Mouse (Mus musculus): ENCODE measurements around the gene Sox13. TPM values are rescaled to one million over a fixed set of nuclear protein-coding genes. Genes with fewer than 3 reads are reported as not detected.
A peak's percentile ranks its signal among the peaks of the same experiment; 100 is the strongest.

Sox13 gene
- total RNA-seq, 1 experiment from 2014 or later = 1.9 TPM

DNA sequence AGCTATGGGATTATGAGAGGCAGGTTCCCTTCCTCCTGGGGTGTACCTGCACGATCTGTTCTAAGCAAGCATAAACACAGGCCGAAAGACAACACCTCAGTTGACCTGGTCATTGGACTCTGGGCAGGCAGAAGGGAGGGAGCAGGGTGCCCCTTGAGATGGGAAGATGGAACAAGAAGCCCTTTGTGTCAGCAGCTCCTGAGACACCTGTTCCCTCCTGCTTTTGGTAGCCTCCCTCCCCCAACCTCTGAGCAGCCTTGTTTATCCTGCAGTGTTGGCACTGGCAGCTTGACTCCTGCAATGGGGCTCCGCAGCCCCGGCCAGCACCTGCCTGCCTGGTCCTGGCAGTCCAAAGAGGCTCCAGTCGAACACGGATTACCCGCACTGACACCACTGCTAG is 9.1 kb downstream of the Sox13 start:
- ATAC-seq (replicated peaks in 1 of 2; ENCODE audit: insufficient read depth in 1 of 2, low FRiP score in 2 of 2, low TSS enrichment in 1 of 2, low read depth in 1 of 2, poor library complexity in 2 of 2, severe bottlenecking in 2 of 2) = no peak

DNA sequence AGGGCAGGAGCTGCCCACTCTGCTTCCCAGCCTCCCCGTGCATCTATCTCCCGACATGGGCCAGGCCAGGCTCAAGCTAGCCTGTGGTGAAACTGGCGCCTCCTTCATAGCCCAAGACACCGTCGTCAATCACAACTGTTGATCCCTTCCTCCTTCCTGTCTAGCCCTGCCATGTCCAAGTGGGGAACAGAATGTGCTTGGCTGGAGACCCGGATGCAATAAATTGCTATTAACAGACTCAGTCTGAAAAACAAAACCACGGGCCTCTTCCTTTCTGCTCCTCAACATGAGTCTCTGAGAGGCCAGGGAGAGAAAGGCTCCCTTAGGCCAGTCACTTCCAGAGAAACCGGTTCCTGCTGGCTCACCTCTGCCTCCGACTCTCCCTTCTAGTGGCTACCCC is 11.2 kb downstream of the Sox13 start:
- peak in 1 of 2 experiments; percentile 15; a peak in 1 of 4 replicates for ATAC-seq (replicated peaks in 1 of 2; ENCODE audit: insufficient read depth in 1 of 2, low FRiP score in 2 of 2, low TSS enrichment in 1 of 2, low read depth in 1 of 2, poor library complexity in 2 of 2, severe bottlenecking in 2 of 2)

DNA sequence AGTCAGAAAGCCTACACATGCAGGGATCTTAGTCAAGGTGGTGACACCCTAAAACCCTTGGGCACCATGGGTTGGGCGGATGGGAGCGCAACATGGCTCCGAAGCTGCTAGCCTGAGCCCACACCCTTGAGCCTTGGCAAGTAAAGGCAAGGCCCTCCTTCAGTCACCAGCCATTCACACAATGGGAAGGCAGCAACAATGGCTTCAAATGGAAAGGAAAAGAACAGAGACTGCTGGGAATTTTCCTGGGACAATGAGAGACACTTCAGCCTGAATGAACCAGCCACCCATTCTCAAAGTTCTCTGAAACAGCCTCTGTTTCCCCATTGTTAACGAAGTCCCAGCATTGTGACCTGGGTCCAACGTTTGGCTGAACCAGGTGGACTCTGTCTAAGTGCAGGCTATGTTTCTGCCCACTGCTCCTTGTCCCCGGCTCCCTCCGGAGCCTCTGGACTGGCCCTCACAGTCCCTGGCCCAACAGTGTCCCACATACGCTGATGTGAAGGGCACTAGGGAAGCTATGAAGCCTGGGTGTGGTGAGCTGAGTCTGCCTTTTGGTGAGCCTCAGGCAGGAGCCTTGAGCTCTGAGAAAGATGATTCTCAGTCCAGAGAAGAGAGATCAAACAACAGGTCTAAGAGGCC is 12.6 kb downstream of the Sox13 start:
- ATAC-seq (replicated peaks in 1 of 2; ENCODE audit: insufficient read depth in 1 of 2, low FRiP score in 2 of 2, low TSS enrichment in 1 of 2, low read depth in 1 of 2, poor library complexity in 2 of 2, severe bottlenecking in 2 of 2) = no peak

DNA sequence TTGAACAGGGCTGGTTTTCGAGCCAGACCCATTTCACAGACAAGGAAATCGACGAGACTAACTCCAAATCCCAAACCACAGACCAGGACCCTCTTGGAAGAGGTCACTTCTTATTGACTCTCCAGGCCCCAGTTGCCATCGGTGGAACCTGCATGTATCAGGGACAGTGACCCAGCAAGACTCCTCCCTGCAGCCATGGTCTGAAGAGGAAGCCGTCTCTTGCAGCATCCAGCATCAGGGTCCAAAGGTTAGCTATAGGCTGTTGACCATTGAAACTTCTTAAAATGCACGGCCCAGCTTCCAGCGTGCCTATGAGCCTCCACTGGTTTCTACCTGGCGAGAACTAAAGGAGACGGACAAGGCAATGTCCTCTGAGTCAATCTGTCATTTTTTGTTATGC is 14.4 kb downstream of the Sox13 start:
- ATAC-seq (replicated peaks in 1 of 2; ENCODE audit: insufficient read depth in 1 of 2, low FRiP score in 2 of 2, low TSS enrichment in 1 of 2, low read depth in 1 of 2, poor library complexity in 2 of 2, severe bottlenecking in 2 of 2) = no peak

DNA sequence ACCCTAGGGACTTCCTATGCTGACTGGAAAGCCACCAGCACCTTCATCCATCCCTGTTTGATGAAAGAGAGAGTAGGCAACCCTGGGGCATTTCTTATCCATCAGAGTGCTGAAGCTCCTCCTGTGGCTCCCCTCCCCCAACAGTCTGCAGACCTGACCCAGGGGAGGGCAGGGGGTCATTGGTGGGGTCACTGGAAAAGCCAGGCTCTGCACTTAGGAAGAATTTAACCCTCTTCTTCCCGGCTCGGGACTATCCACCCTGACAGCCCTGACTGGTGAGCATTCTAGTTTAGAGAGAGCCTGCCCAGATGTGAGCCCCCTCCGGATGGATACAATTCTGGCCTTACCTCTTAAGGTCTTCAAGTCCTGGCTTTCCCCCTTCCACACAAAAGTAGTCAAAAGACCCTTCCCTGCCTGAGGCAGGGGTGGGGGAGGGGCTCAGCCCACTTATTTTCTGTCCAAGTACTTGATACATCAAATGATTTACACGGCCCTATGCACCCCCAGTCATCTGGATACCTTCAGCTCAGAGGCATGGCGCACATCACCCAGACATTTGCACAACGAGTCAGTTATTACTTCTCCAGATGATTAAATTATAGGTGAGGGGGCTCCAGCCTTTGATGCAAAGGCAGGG is 15.2 kb downstream of the Sox13 start:
- no peak for ATAC-seq (replicated peaks in 1 of 2; ENCODE audit: insufficient read depth in 1 of 2, low FRiP score in 2 of 2, low TSS enrichment in 1 of 2, low read depth in 1 of 2, poor library complexity in 2 of 2, severe bottlenecking in 2 of 2)

DNA sequence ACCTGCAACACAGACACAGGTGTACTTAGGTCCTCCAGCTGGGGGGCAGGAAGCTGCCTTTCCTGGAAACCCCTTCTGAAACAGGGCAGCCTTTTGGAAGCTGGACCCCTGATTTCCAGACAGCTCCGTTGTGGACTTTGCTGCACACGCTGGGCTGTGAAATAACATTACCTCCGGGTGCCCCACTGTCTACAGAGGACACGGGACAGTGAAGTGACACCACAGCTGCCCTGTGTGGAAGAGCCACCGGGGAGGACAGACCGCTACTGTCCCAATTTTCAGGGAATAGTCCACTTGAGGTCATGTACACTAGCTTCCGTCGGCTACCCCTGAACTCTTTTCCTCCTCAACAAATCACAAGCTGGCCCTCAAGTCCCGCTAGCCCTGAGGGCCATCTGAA is 15.9 kb downstream of the Sox13 start:
- no peak for ATAC-seq (replicated peaks in 1 of 2; ENCODE audit: insufficient read depth in 1 of 2, low FRiP score in 2 of 2, low TSS enrichment in 1 of 2, low read depth in 1 of 2, poor library complexity in 2 of 2, severe bottlenecking in 2 of 2)

DNA sequence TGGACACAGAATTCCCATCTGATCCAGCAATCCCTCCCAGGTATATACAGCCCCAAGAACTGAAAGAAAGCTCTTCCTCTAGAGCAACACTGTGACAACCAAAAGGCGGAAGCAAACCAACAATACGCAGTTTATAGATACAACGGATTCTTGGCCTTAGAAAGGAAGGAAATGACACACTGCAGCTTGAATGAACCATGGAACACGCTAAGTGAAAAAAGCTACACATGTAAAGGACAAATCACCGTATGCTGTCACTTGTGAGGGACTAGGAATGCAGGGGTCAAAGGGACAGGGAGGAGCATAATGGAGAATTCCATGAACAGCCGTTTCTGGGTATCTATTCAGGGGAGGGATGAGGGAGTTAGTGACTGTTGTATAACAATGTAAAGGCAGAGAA is 16.7 kb downstream of the Sox13 start:
- ATAC-seq (replicated peaks in 1 of 2; ENCODE audit: insufficient read depth in 1 of 2, low FRiP score in 2 of 2, low TSS enrichment in 1 of 2, low read depth in 1 of 2, poor library complexity in 2 of 2, severe bottlenecking in 2 of 2) = no peak

DNA sequence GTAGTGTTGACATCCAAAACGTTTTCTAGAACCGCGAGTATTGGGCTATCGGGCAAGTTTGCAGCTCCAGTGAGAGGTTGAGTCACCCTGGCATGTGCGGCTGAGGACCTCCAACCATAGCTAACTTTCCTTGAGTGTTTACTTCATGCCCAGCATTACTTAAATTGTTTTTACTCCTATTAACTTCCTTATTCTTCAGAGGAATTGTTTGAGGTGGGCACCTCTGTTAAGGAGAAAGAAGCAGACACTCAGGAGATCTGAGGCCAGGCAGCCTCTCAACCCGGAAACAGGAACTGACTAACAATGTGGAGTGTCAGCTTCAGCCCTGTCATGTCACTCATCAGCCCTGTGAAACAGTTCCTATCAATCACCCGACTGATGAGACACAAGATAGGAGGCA is 17.6 kb downstream of the Sox13 start:
- ATAC-seq (replicated peaks in 1 of 2; ENCODE audit: insufficient read depth in 1 of 2, low FRiP score in 2 of 2, low TSS enrichment in 1 of 2, low read depth in 1 of 2, poor library complexity in 2 of 2, severe bottlenecking in 2 of 2) = no peak

DNA sequence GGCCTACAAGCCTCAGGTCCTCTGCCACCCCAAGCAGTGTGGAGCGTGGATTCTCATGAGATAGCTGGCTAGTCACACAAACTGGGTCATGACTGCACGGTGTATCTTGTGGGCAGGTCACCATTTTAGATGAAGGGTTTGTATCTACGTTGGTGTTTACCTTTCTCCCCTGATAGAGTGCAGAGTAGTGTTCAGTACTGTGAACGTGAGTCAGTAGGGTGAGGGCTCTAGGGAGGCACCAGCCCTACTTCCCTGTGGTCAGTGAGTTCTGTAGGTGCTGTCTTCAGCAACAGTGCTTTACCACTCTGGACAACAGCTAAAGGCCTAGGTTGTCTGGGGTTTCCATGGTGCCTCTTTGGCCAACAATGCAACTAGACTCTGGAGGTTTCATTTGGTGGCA is 20.2 kb downstream of the Sox13 start:
- ATAC-seq (replicated peaks in 1 of 2; ENCODE audit: insufficient read depth in 1 of 2, low FRiP score in 2 of 2, low TSS enrichment in 1 of 2, low read depth in 1 of 2, poor library complexity in 2 of 2, severe bottlenecking in 2 of 2) = no peak

DNA sequence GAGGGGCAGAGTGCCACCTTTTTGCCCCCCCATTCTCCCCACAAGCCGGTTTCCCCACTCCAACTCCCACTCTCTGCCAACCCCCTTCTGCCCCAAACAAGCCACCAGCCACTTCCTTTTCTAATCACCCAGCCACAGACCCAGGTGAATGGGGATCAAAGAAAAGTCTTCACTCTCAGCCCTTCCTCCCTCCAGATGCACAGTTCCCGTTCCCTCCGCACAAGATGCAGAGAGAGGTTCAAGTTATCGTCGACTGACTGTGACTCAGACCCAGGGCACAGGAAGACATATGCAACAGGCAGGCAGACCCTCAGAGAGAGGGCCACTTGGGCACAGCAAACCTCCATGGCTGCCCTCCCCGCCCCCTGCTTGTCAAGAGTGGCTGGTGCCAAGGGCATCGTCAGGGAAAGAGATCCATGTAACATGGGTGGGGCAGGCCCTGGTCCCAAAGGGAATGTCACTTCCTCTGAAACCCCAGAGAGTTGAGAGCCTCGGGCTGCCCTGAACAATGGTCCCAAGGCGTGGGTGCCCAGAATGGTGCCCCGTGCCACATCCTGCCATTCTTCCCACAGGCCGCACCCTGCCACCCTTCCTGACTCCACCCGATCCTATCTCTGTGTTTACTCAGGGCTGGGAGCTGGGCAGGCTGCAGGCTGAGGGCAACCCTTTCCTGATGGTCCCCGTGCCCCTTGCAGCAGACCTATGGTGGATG is 24.0 kb downstream of the Sox13 start:
- ATAC-seq (replicated peaks in 1 of 2; ENCODE audit: insufficient read depth in 1 of 2, low FRiP score in 2 of 2, low TSS enrichment in 1 of 2, low read depth in 1 of 2, poor library complexity in 2 of 2, severe bottlenecking in 2 of 2) = peak; percentile 70 to 73

DNA sequence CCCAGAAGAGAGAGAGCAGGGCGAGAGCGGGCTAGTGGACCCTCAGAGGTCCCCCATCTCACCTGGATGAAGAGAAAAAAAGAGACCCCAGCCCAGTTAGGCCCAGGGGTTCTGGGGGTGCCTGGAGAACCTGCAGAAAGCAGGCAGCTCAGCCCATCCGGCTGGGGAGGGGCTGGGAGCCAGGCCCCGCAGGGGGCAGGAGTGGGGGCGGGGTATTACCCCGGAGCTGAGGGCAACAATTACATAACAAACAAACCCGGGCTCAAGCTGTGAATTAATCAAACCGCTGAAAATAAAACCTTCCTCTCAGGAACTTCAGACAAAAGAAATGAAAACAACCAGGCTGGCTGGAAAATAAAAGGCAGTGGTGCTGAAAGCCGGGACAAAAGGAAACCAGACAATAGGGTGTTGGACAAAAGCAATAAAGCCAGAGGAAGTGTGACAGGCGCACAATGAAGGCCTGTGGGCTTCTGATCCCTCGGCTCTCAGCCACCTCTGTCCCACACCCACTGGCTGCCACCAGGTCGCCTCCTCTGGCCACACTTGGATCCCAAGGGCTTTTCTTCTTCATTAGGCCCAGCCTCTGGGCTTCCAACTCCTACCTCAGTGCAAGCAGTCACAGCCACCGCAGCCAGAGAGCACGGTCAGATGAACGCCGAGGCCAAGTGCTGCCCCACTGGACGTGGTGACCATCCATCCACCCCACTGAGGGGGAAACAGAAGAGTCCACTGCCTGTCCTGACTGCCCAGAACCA is 26.5 kb downstream of the Sox13 start:
- ATAC-seq (replicated peaks in 1 of 2; ENCODE audit: insufficient read depth in 1 of 2, low FRiP score in 2 of 2, low TSS enrichment in 1 of 2, low read depth in 1 of 2, poor library complexity in 2 of 2, severe bottlenecking in 2 of 2) = no peak

DNA sequence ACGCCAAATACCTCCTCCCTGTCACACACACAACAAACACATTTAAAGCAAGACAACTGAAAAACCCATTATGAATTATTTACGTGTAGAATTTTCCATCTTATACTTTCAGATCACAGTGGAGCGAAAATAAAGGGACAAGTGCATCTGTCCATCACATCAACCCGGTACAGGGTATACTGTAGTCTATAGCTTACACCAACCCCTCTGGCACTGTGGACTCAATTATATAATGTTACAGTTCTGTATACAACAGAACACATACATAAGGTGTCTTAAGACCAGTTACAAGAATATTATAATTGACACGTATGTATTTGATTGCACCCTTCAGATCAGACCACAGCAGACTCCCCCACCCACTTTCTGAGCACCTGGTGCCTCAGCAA is 27.1 kb downstream of the Sox13 start:
- no peak for ATAC-seq (replicated peaks in 1 of 2; ENCODE audit: insufficient read depth in 1 of 2, low FRiP score in 2 of 2, low TSS enrichment in 1 of 2, low read depth in 1 of 2, poor library complexity in 2 of 2, severe bottlenecking in 2 of 2)

DNA sequence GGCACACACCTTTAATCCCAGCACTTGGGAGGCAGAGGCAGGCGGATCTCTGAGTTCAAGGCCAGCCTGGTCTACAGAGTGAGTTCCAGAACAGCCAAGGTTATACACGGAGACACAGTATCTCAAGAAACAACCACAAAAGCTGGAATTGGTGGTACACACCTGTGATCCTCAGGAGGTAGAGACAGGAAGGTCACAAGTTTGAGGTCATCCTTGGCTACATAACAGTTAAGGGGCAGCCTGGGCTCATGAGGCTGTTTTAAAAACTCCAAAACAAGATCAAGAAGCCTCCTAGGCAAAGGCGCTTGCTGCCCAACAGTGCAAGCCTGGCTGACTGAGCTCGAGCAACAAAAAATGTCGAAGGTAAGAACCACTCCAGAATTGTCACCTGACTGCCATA is 27.5 kb downstream of the Sox13 start:
- ATAC-seq (replicated peaks in 1 of 2; ENCODE audit: insufficient read depth in 1 of 2, low FRiP score in 2 of 2, low TSS enrichment in 1 of 2, low read depth in 1 of 2, poor library complexity in 2 of 2, severe bottlenecking in 2 of 2) = no peak

DNA sequence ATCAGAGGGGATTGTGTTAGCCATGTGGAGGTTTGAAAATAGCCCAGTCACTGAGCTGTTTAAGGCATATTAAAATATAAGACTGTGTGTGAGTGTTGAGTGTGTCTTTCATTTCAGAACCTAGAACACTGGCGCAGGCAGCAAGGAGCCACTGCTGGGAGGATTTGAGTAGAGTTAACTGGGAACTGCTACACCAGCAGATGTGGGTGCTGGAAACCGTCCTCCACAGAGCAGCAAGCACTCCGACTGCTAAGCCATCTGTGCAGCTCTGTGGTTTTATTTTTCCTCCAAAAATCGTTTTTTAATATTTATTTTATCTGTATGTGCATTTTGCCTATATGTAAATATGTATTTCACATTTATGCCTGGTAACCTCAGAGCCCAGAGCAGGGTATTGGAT is 29.5 kb downstream of the Sox13 start:
- ATAC-seq (replicated peaks in 1 of 2; ENCODE audit: insufficient read depth in 1 of 2, low FRiP score in 2 of 2, low TSS enrichment in 1 of 2, low read depth in 1 of 2, poor library complexity in 2 of 2, severe bottlenecking in 2 of 2) = no peak

DNA sequence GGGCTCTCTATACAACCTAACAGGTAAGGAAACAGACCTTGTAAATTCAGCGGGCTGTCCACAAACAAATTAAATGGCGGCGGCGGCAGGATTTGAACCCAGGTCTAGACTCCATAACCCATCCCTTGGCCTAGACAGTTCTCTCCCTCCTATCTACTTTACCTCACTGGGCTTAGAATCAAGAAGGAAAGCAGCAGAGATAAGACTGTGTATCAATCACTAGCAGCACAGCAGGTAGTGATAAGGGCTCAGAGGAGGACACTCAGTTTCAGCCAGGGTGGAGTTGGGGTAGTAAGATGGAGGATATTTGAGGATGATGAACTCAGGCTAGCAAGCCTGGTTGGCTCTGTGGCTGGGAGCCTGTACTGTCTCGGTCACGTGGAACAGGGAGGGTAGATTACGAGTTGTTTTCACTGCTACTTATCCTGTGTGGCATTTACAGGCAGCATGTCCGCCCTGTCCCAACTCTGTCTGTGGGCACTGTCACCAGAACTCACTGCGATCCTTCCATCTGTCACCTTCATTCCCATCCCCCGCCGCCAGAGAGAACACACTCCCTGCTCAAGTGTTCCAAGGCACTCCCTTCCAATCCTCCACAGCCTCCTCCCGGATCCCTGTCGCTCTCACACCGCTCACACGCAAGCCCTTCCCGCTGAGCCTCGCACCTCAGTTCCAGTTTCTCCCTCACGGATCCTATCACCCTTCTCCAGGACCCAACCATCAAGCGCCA is 36.5 kb downstream of the Sox13 start:
- no peak for ATAC-seq (replicated peaks in 1 of 2; ENCODE audit: insufficient read depth in 1 of 2, low FRiP score in 2 of 2, low TSS enrichment in 1 of 2, low read depth in 1 of 2, poor library complexity in 2 of 2, severe bottlenecking in 2 of 2)

DNA sequence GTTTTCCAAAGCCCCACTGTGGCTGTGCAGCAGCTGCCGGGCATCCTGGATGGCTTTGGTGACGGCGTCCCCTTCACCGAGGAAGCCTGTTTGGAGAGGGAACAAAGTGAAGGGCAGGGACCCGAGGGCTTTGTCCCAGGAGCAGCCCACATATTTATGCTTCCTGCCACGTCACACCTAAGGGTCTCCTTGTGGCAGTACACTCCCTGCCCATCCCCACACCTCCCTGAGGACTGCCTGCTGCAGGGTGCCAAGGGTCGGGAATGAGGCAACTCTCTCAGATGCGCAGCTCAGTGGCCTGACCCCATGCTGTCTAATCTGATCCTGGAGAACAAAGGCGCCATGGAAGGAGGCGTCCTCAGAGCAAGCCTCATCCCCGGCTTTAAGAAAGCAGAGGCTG is 38.0 kb downstream of the Sox13 start:
- ATAC-seq (replicated peaks in 1 of 2; ENCODE audit: insufficient read depth in 1 of 2, low FRiP score in 2 of 2, low TSS enrichment in 1 of 2, low read depth in 1 of 2, poor library complexity in 2 of 2, severe bottlenecking in 2 of 2) = no peak

DNA sequence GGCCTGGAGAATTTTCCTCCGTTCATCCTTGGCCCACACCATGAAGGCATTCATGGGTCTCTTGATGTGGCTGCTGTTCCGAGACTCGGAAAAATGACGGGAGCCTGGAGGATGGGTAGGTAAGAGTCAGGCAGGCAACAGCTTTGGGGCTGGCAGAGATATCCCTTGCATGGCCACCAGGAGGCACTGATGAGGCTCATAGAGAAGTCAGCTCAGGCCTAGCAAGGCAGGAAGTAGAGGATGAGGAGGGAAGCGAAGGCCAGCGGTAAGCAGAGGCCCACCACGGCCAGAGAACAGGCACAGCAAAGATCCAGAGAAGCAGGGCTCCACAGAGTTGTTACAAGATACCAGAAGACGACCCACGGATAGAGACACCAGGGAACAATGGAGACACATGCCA is 38.7 kb downstream of the Sox13 start:
- peak; percentile 69 to 77; a peak in 3 of 4 replicates for ATAC-seq (replicated peaks in 1 of 2; ENCODE audit: insufficient read depth in 1 of 2, low FRiP score in 2 of 2, low TSS enrichment in 1 of 2, low read depth in 1 of 2, poor library complexity in 2 of 2, severe bottlenecking in 2 of 2)

All from hematopoietic stem cell, adult 5-6 weeks (primary cell).